Mouse (Mus musculus) frontal cortex, postnatal 10 days (tissue): Measurements from ENCODE around the gene Dnajc6.

Experiments
- DNase-seq, 2 experiments: peaks; one replicate each; pipeline ENCODE4 v3.0.0; 2022; ENCODE audit warnings: low spot score in 2 of 2, mixed read lengths in 1 of 2

The Dnajc6 gene

GRCm38 (mm10) chr4:101496534-101497237 lies at the start of gene Dnajc6:
Dnajc6 (plus strand) TSS chr4:101496648.
- DNase-seq, result peak in 1 of 2 experiments; percentile 32

GRCm38 (mm10) chr4:101448701-101449100 lies 47.7 kb upstream of the Dnajc6 start:
- DNase-seq, result no peak

- DNase-seq, result no peak
Observed at GRCm38 (mm10) chr4:101449344-101449743, 47.1 kb upstream of the Dnajc6 start.

- DNase-seq, result peak; percentile 68 to 87
Observed at GRCm38 (mm10) chr4:101450150-101450780, 46.2 kb upstream of the Dnajc6 start.

- no peak for DNase-seq
Observed at GRCm38 (mm10) chr4:101451089-101451488, 45.4 kb upstream of the Dnajc6 start.

- no peak for DNase-seq
Observed at GRCm38 (mm10) chr4:101452829-101453228, 43.6 kb upstream of the Dnajc6 start.

- no peak for DNase-seq
Observed at GRCm38 (mm10) chr4:101457176-101457575, 39.3 kb upstream of the Dnajc6 start.

- peak in 1 of 2 experiments; percentile 38 for DNase-seq
Observed at GRCm38 (mm10) chr4:101458341-101458740, 38.1 kb upstream of the Dnajc6 start.

GRCm38 (mm10) chr4:101459358-101459757 lies 37.1 kb upstream of the Dnajc6 start:
- DNase-seq, result no peak

GRCm38 (mm10) chr4:101460114-101460513 lies 36.3 kb upstream of the Dnajc6 start:
- DNase-seq, result no peak

GRCm38 (mm10) chr4:101462065-101462464 lies 34.4 kb upstream of the Dnajc6 start:
- DNase-seq, result no peak

GRCm38 (mm10) chr4:101466264-101466663 lies 30.2 kb upstream of the Dnajc6 start:
- DNase-seq, result no peak

- DNase-seq, result no peak
Observed at GRCm38 (mm10) chr4:101469242-101469641, 27.2 kb upstream of the Dnajc6 start.

GRCm38 (mm10) chr4:101470543-101470942 lies 25.9 kb upstream of the Dnajc6 start:
- DNase-seq, result no peak

- DNase-seq, result no peak
Observed at GRCm38 (mm10) chr4:101472767-101473166, 23.7 kb upstream of the Dnajc6 start.

GRCm38 (mm10) chr4:101490320-101490917 lies 6.0 kb upstream of the Dnajc6 start:
- DNase-seq, result no peak

- no peak for DNase-seq
Observed at GRCm38 (mm10) chr4:101491704-101492103, 4.7 kb upstream of the Dnajc6 start.

- DNase-seq, result no peak
Observed at GRCm38 (mm10) chr4:101493611-101494197, 2.7 kb upstream of the Dnajc6 start.

- no peak for DNase-seq
Observed at GRCm38 (mm10) chr4:101496188-101496533, 287 bp upstream of the Dnajc6 start.

- no peak for DNase-seq
Observed at GRCm38 (mm10) chr4:101497336-101497735, 888 bp downstream of the Dnajc6 start.

- no peak for DNase-seq
Observed at GRCm38 (mm10) chr4:101504470-101505007, 8.1 kb downstream of the Dnajc6 start.

- no peak for DNase-seq
Observed at GRCm38 (mm10) chr4:101505966-101506365, 9.5 kb downstream of the Dnajc6 start.
